Mouse (Mus musculus): ENCODE data around the gene Slc16a6. TPM values are rescaled to one million over a fixed set of nuclear protein-coding genes. Genes with fewer than 3 reads are reported as not detected.
"Not testable (repeated sequence)": the region's sequence is repeated elsewhere in the genome, so short reads cannot be mapped to it uniquely, and the experiment has no call there.

Slc16a6 gene
- total and polyA plus RNA-seq, 3 experiments = 1.8 to 8.2 (median 4.9) TPM

DNA sequence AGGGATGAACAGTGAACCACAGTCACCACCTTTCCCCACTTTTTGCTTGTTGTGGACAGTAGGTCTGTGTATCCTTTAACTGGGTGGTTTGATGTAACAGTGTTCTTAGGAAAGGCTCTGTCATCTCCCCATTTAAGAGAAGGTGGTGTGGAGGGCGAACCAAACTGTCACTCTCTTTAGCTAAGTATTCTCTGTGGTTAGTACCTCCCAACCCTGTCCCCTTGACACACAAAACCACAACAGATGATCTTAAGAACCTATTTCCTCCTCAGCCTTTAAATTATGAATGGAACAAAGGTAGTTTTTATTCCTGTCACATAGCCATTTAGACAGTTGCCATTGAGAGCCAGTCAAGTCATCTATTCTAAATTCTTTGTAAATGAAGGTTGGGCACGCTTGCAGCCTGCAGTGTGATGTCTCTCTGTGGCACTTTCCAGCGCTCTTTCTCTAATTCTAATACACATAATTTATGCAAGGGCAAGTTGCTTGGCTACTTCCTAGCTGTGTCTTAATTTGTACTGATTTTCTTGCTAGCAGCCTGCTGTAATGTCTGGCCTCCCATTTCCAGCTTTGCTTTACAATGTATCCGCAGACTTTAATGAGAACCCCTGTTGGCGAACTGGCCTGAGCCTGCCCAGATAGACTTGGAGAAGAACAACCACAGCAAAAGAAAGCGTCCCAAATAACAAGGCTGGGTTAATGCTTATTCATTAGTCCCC is 23.8 kb upstream of the Slc16a6 start:
- Histone ChIP-seq H3K4me3 (no peak overlapping the region), H3K27ac (no peak overlapping the region), H3K27me3 (ENCODE audit: control insufficient read depth, insufficient read depth, low read length) (no peaks in the 10 kb centered on the region), H3K9ac (ENCODE audit: low read depth, low read length) (no peak overlapping the region), H3K36me3 (ENCODE audit: control insufficient read depth, insufficient read depth, low read length) (no peaks in the 10 kb centered on the region), H3K4me1 (ENCODE audit: control insufficient read depth, insufficient read depth, low read length) (peaks cover 7% of the 10 kb centered on the region), H3K79me2 (replicated peaks; ENCODE audit: control insufficient read depth, insufficient read depth, low read length) (no peaks in the 10 kb centered on the region)
- DNase-seq = no peak
- intact Hi-C loops (cut with DNase I) = no loop called here
- no peak for TF ChIP-seq EP300 (IDR thresholded peaks at IDR 0.05; ENCODE audit: insufficient read depth, low read depth, low read length)
- 97% methylated on average over 6 of the region's 6 CpGs for WGBS

DNA sequence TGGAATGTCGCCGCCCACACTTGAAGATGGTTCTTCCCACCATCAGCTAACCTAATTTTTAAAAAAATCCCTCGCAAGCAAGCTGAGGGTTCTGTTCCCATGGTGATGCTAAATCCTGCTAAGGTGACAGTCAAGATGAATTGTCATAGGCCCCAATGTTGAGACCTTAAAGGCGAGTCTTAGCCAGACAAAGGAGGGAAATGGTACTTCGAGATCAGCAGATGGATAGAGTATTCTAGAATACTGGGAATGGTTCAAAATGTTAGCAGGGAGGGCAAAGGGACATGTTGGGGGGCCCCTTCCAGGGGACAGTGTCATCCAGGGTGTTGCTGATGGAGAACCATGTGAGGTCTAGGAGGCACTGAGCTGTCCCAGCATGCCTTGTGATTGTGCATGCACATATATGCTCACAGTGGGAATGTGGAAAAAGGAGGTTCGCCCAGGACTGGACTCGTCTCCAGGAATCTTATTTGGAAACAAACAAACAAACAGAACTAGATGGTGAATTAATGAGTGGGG is 23.1 kb upstream of the Slc16a6 start:
- H3K9ac ChIP-seq (ENCODE audit: low read depth, low read length) = no peak overlapping the region
- H3K4me1 ChIP-seq (ENCODE audit: control insufficient read depth, insufficient read depth, low read length) = peaks cover 7% of the 10 kb centered on the region
- intact Hi-C loops (cut with DNase I) = no loop called here
- WGBS = 90% methylated on average over 7 of the region's 7 CpGs
- no peak overlapping the region for H3K4me3 ChIP-seq
- H3K36me3 ChIP-seq (ENCODE audit: control insufficient read depth, insufficient read depth, low read length) = no peaks in the 10 kb centered on the region
- H3K79me2 ChIP-seq (replicated peaks; ENCODE audit: control insufficient read depth, insufficient read depth, low read length) = no peaks in the 10 kb centered on the region
- H3K27ac ChIP-seq = no peak overlapping the region
- no peaks in the 10 kb centered on the region for H3K27me3 ChIP-seq (ENCODE audit: control insufficient read depth, insufficient read depth, low read length)
- DNase-seq = no peak
- no peak for TF ChIP-seq CTCF (IDR thresholded peaks at IDR 0.05)
- no peak for TF ChIP-seq EP300 (IDR thresholded peaks at IDR 0.05; ENCODE audit: insufficient read depth, low read depth, low read length)
- TF ChIP-seq POLR2A (IDR thresholded peaks at IDR 0.05; ENCODE audit: insufficient read depth, low read depth, low read length) = no peak

DNA sequence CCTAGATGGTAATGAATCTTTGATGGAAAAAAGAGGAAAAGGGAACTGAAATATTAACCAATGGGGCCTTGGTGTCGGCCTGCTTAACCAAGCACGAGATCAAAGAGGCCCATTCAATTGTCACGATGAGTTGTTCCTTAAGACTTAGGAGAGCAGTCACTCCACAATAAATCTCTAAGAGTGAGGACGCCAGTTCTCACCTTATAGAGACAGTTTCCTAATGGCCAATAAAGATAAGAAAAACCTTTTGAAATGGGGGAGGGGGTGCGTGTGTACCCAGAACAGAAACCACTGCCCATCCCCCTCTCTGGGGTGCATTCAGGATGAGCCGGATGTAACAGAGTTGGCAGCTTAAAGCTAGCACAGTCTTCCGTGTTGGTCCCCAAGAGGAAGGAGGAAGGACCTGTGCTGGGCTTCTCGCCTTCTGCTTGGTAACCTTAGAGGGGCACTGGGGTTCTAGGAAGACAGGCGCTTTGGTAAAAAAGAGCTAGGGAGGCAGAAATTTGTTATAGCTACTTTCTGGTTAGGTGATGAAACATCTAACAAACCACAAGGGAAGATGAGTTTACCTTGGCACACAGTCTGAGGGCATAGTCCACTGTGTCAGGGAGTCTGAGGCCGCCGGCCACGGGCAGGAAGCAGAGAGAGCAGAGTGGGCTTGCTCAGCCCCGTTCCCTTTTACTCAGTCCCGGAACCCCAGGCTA is 22.5 kb upstream of the Slc16a6 start:
- Histone ChIP-seq H3K9ac (ENCODE audit: low read depth, low read length) (no peak overlapping the region), H3K36me3 (ENCODE audit: control insufficient read depth, insufficient read depth, low read length) (no peaks in the 10 kb centered on the region), H3K27ac (no peak overlapping the region), H3K4me1 (ENCODE audit: control insufficient read depth, insufficient read depth, low read length) (peaks cover 7% of the 10 kb centered on the region), H3K27me3 (ENCODE audit: control insufficient read depth, insufficient read depth, low read length) (no peaks in the 10 kb centered on the region), H3K79me2 (replicated peaks; ENCODE audit: control insufficient read depth, insufficient read depth, low read length) (no peaks in the 10 kb centered on the region), H3K4me3 (no peak overlapping the region)
- intact Hi-C loops (cut with DNase I) = no loop called here
- no peak for TF ChIP-seq CTCF (IDR thresholded peaks at IDR 0.05)
- TF ChIP-seq POLR2A (IDR thresholded peaks at IDR 0.05; ENCODE audit: insufficient read depth, low read depth, low read length) = no peak
- TF ChIP-seq EP300 (IDR thresholded peaks at IDR 0.05; ENCODE audit: insufficient read depth, low read depth, low read length) = no peak
- DNase-seq = no peak
- WGBS = 60% methylated on average over 14 of the region's 14 CpGs

DNA sequence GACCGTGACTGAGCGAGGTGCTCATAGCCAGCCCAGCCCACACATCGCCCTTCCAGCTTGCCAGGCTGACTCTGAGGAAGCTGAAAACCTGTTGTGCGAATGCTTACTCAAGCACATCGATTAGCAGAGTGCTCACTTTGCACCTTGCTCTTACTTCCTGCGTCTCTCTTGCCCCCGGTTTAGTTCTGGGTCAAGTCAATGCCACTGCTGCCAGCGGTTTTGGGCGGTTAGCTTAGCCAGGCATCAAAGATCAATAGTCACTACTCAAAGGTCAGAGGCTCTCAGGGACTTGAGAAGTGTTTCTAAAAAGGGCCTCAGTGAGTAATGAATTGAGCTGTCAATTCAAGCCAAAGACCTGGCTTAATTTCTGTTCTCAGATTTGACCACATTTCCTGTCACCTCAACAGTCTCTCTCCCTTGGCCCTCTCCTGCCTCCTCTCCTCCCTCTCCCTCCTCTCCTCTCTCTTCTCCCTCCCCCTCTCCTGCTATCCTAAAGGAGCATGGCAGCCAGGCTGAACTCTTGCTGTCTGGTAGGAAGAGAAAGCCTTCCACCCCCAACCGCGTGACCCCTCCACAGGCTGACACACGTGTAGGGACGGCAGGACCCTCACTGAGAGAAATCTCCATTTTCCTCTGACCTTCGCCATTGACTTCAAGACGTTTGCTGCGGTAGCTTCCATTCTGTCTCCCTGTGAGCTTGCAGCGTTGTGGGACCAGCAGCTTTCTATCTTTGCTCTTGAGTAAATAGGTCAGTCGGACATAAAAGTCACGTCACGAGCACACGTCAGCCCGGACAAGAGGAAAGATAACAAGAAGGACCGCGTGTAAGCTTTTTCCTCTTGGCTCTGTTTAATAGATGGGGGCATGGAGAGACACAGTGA is 21.7 kb upstream of the Slc16a6 start:
- no peaks in the 10 kb centered on the region for H3K79me2 ChIP-seq (replicated peaks; ENCODE audit: control insufficient read depth, insufficient read depth, low read length)
- DNase-seq = peak in 1 of 2 experiments; percentile 19
- intact Hi-C loops (cut with DNase I) = loop anchor here (5.0 kb wide), 1 partner anchor 48 kb away; no protein-coding TSS in a partner anchor
- H3K4me1 ChIP-seq (ENCODE audit: control insufficient read depth, insufficient read depth, low read length) = peaks cover 7% of the 10 kb centered on the region
- H3K9ac ChIP-seq (ENCODE audit: low read depth, low read length) = no peak overlapping the region
- no peak overlapping the region for H3K27ac ChIP-seq
- H3K4me3 ChIP-seq = no peak overlapping the region
- WGBS = 56% methylated on average over 24 of the region's 24 CpGs
- no peak for TF ChIP-seq EP300 (IDR thresholded peaks at IDR 0.05; ENCODE audit: insufficient read depth, low read depth, low read length)
- no peak for TF ChIP-seq POLR2A (IDR thresholded peaks at IDR 0.05; ENCODE audit: insufficient read depth, low read depth, low read length)
- no peak for TF ChIP-seq CTCF (IDR thresholded peaks at IDR 0.05)
- H3K36me3 ChIP-seq (ENCODE audit: control insufficient read depth, insufficient read depth, low read length) = no peaks in the 10 kb centered on the region
- H3K27me3 ChIP-seq (ENCODE audit: control insufficient read depth, insufficient read depth, low read length) = no peaks in the 10 kb centered on the region

DNA sequence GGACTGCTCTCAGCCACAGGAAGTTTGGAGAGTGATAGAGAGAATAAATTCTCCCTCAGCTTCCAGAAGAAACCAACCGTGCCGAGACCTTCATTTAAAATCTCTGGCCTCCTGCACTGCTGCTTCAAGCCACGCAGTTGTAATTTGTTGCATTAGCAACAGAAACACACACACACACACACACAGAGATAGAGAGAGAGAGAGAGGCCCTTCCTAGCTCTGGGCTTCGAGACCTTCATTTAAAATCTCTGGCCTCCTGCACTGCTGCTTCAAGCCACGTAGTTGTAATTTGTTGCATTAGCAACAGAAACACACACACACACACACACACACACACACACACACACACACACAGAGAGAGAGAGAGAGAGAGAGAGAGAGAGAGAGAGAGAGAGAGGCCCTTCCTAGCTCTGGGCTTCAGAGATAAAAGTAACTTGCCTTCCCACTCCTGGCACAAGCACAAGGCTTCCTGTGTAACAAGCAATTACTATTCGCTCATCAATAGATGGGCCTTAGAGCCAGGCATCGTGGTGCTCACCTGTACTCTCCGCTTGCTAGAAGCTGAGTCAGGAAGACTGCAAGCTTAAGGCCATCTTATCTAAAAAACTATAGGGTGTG is 19.6 kb upstream of the Slc16a6 start:
- H3K36me3 ChIP-seq (ENCODE audit: control insufficient read depth, insufficient read depth, low read length); H3K27ac ChIP-seq; DNase-seq; H3K4me3 ChIP-seq; H3K27me3 ChIP-seq (ENCODE audit: control insufficient read depth, insufficient read depth, low read length); H3K9ac ChIP-seq (ENCODE audit: low read depth, low read length); H3K79me2 ChIP-seq (replicated peaks; ENCODE audit: control insufficient read depth, insufficient read depth, low read length); H3K4me1 ChIP-seq (ENCODE audit: control insufficient read depth, insufficient read depth, low read length): not testable (repeated sequence)
- WGBS = 69% methylated on average over 8 of the region's 8 CpGs
- intact Hi-C loops (cut with DNase I) = loop anchor here (5.0 kb wide), 1 partner anchor 46 kb away; no protein-coding TSS in a partner anchor
